In genomic region chr9:50725921-50726590, GRCm38 (mm10) we compare ENCODE assay signal across 9 mouse cellular contexts. TPM values are rescaled to one million over a fixed set of nuclear protein-coding genes. Genes with fewer than 3 reads are reported as not detected.
A peak's percentile ranks its signal among the peaks of the same experiment; 100 is the strongest.
DNase-seq lines count a peak whose midpoint lies in the region; ATAC-seq lines count a peak whose summit lies in the region.
"Had no signal": no experiment of that assay in that cellular context is flagged by ENCODE, and none has a peak within 500 bp of the region (broad histone marks: within the 10 kb centered on the region; RNA-seq: fewer than 3 reads in every experiment).

No protein-coding gene starts in this region.

- no peak for DNase-seq in heart, adult 11 months
- DNase-seq in cerebellum, postnatal 36 days = peak; percentile 45 to 59
- no peak for DNase-seq in kidney, postnatal 4 days
- DNase-seq in gastrocnemius, postnatal 36 days = no peak
- DNase-seq: adrenal gland, adult 8-10 months had no signal

- no peaks in the 10 kb centered on the region for H3K27me3 ChIP-seq in heart, embryonic 11.5 days (ENCODE audit: control insufficient read depth, insufficient read depth, low read length)
- H3K27me3 ChIP-seq in heart, embryonic 16.5 days (ENCODE audit: control insufficient read depth, insufficient read depth, low read length) = no peaks in the 10 kb centered on the region
- H3K27me3 ChIP-seq in midbrain, embryonic 13.5 days = no peaks in the 10 kb centered on the region
- H3K27me3 ChIP-seq in intestine, embryonic 15.5 days (replicated peaks) = no peaks in the 10 kb centered on the region

- 47% methylated on average over 8 of the region's 8 CpGs for WGBS in heart, embryonic 11.5 days (ENCODE audit: insufficient replicate concordance)
- WGBS in heart, embryonic 16.5 days = 41% methylated on average over 8 of the region's 8 CpGs
- WGBS in midbrain, embryonic 13.5 days = 30% methylated on average over 8 of the region's 8 CpGs
- 65% methylated on average over 8 of the region's 8 CpGs for WGBS in intestine, embryonic 15.5 days

- H3K9ac ChIP-seq in heart, embryonic 11.5 days (ENCODE audit: low read depth, low read length) = no peak overlapping the region
- H3K9ac ChIP-seq in heart, embryonic 16.5 days (ENCODE audit: low read length) = peak overlapping the region; percentile 45
- peak overlapping the region; percentile 76 for H3K9ac ChIP-seq in midbrain, embryonic 13.5 days (replicated peaks)
- no peak overlapping the region for H3K9ac ChIP-seq in intestine, embryonic 15.5 days

- peak overlapping the region; percentile 96 for H3K4me2 ChIP-seq in heart, embryonic 11.5 days
- H3K4me2 ChIP-seq in heart, embryonic 16.5 days (ENCODE audit: low read depth, low read length) = peak overlapping the region; percentile 92
- peak overlapping the region; percentile 67 for H3K4me2 ChIP-seq in midbrain, embryonic 13.5 days (replicated peaks)
- H3K4me2 ChIP-seq in intestine, embryonic 15.5 days (replicated peaks) = no peak overlapping the region

- no peaks in the 10 kb centered on the region for H3K9me3 ChIP-seq in heart, embryonic 11.5 days (replicated peaks; ENCODE audit: control insufficient read depth, low read length)
- H3K9me3 ChIP-seq in heart, embryonic 16.5 days (replicated peaks; ENCODE audit: control insufficient read depth, low read length) = no peaks in the 10 kb centered on the region
- H3K9me3 ChIP-seq in midbrain, embryonic 13.5 days = no peaks in the 10 kb centered on the region
- no peaks in the 10 kb centered on the region for H3K9me3 ChIP-seq in intestine, embryonic 15.5 days

- peaks cover 22% of the 10 kb centered on the region for H3K4me1 ChIP-seq in heart, embryonic 11.5 days (ENCODE audit: control insufficient read depth, insufficient read depth, low read length)
- H3K4me1 ChIP-seq in heart, embryonic 16.5 days (ENCODE audit: control insufficient read depth, insufficient read depth, low read length) = peaks cover 48% of the 10 kb centered on the region
- H3K4me1 ChIP-seq in midbrain, embryonic 13.5 days (replicated peaks) = peaks cover 61% of the 10 kb centered on the region
- peaks cover 8% of the 10 kb centered on the region for H3K4me1 ChIP-seq in intestine, embryonic 15.5 days (replicated peaks)

- no peak for ATAC-seq in heart, embryonic 11.5 days (replicated peaks; ENCODE audit: insufficient number of reproducible peaks, low FRiP score, low TSS enrichment)
- no peak for ATAC-seq in heart, embryonic 16.5 days (replicated peaks; ENCODE audit: extremely low read depth, insufficient read depth, low FRiP score)
- ATAC-seq in midbrain, embryonic 13.5 days = no peak
- ATAC-seq in intestine, embryonic 15.5 days = no peak

- H3K4me3 ChIP-seq in heart, embryonic 11.5 days (ENCODE audit: low read depth, low read length) = no peak overlapping the region
- H3K4me3 ChIP-seq in heart, embryonic 16.5 days (ENCODE audit: low read length) = peak overlapping the region; percentile 19
- H3K4me3 ChIP-seq in midbrain, embryonic 13.5 days (replicated peaks) = peak overlapping the region; percentile 57
- no peak overlapping the region for H3K4me3 ChIP-seq in intestine, embryonic 15.5 days (replicated peaks)

- intact Hi-C loops in gastrocnemius, postnatal 36 days (cut with DNase I) = no loop called here

- no peaks in the 10 kb centered on the region for H3K36me3 ChIP-seq in heart, embryonic 11.5 days (ENCODE audit: control insufficient read depth, insufficient read depth, low read length)
- no peaks in the 10 kb centered on the region for H3K36me3 ChIP-seq in heart, embryonic 16.5 days (ENCODE audit: control insufficient read depth, insufficient read depth)
- H3K36me3 ChIP-seq in midbrain, embryonic 13.5 days = no peaks in the 10 kb centered on the region
- no peaks in the 10 kb centered on the region for H3K36me3 ChIP-seq in intestine, embryonic 15.5 days

- H3K27ac ChIP-seq in heart, embryonic 11.5 days (ENCODE audit: low read depth, low read length) = 0 out of 2 replicates have a peak overlapping the region, but pooled peaks have one; percentile 4
- peak overlapping the region; percentile 84 for H3K27ac ChIP-seq in heart, embryonic 16.5 days (ENCODE audit: low read length)
- peak overlapping the region; percentile 83 for H3K27ac ChIP-seq in midbrain, embryonic 13.5 days
- H3K27ac ChIP-seq in intestine, embryonic 15.5 days = no peak overlapping the region

RNA-seq across cellular contexts. Expression of gene Dixdc1, which starts 13.3 kb away (rescaled TPM):
- polyA plus RNA-seq in heart, embryonic 11.5 days (2014; fragmentation: Nextera tagmentation; extraction: Ambion mirVana) = 7.3 and 7.5 TPM in 2 replicates
- 8.6 and 10.3 TPM in 2 replicates for polyA plus RNA-seq in heart, embryonic 16.5 days (2015; fragmentation: Nextera tagmentation; extraction: Ambion mirVana)
- polyA plus RNA-seq in midbrain, embryonic 13.5 days (2015; fragmentation: Nextera tagmentation; extraction: Ambion mirVana) = 33.4 and 36.6 TPM in 2 replicates
- polyA plus RNA-seq in intestine, embryonic 15.5 days (2015; fragmentation: Nextera tagmentation; extraction: Ambion mirVana) = 6.1 and 6.8 TPM in 2 replicates
- total RNA-seq in gastrocnemius, postnatal 36 days (2021) = 1 to 10 TPM; 1.4 to 3.5 TPM

RNA-seq across cellular contexts. Expression of gene 2310030G06Rik, which starts 20.3 kb away (rescaled TPM):
- 7.7 and 9.4 TPM in 2 replicates for polyA plus RNA-seq in heart, embryonic 11.5 days (2014; fragmentation: Nextera tagmentation; extraction: Ambion mirVana)
- polyA plus RNA-seq in heart, embryonic 16.5 days (2015; fragmentation: Nextera tagmentation; extraction: Ambion mirVana) = 7.9 and 9.8 TPM in 2 replicates
- 0.50 and 1.1 TPM in 2 replicates for polyA plus RNA-seq in midbrain, embryonic 13.5 days (2015; fragmentation: Nextera tagmentation; extraction: Ambion mirVana)
- polyA plus RNA-seq in intestine, embryonic 15.5 days (2015; fragmentation: Nextera tagmentation; extraction: Ambion mirVana) = 15.9 and 18.7 TPM in 2 replicates
- total RNA-seq in gastrocnemius, postnatal 36 days (2021) = 1 to 10 TPM; 1.8 to 4.2 TPM

RNA-seq across cellular contexts. Expression of gene Cryab, which starts 25.1 kb away (rescaled TPM):
- polyA plus RNA-seq in heart, embryonic 11.5 days (2014; fragmentation: Nextera tagmentation; extraction: Ambion mirVana) = 841 and 878 TPM in 2 replicates
- 1,241 and 1,315 TPM in 2 replicates for polyA plus RNA-seq in heart, embryonic 16.5 days (2015; fragmentation: Nextera tagmentation; extraction: Ambion mirVana)
- polyA plus RNA-seq in midbrain, embryonic 13.5 days (2015; fragmentation: Nextera tagmentation; extraction: Ambion mirVana) = 3.5 and 4.0 TPM in 2 replicates
- polyA plus RNA-seq in intestine, embryonic 15.5 days (2015; fragmentation: Nextera tagmentation; extraction: Ambion mirVana) = 51.7 and 62.6 TPM in 2 replicates
- 1,000 to 10,000 TPM; 1,018 to 1,083 TPM for total RNA-seq in gastrocnemius, postnatal 36 days (2021)

RNA-seq across cellular contexts. Expression of gene Hspb2, which starts 26.1 kb away (rescaled TPM):
- polyA plus RNA-seq in heart, embryonic 11.5 days (2014; fragmentation: Nextera tagmentation; extraction: Ambion mirVana) = 319 and 338 TPM in 2 replicates
- 242 and 286 TPM in 2 replicates for polyA plus RNA-seq in heart, embryonic 16.5 days (2015; fragmentation: Nextera tagmentation; extraction: Ambion mirVana)
- 0.42 and 0.54 TPM in 2 replicates for polyA plus RNA-seq in midbrain, embryonic 13.5 days (2015; fragmentation: Nextera tagmentation; extraction: Ambion mirVana)
- 5.3 and 5.4 TPM in 2 replicates for polyA plus RNA-seq in intestine, embryonic 15.5 days (2015; fragmentation: Nextera tagmentation; extraction: Ambion mirVana)
- total RNA-seq in gastrocnemius, postnatal 36 days (2021) = 100 to 1,000 TPM; 118 to 134 TPM

RNA-seq across cellular contexts. Expression of gene Fdxacb1, which starts 42.0 kb away (rescaled TPM):
- polyA plus RNA-seq in heart, embryonic 11.5 days (2014; fragmentation: Nextera tagmentation; extraction: Ambion mirVana) = 9.8 and 9.9 TPM in 2 replicates
- 10.7 and 11.0 TPM in 2 replicates for polyA plus RNA-seq in heart, embryonic 16.5 days (2015; fragmentation: Nextera tagmentation; extraction: Ambion mirVana)
- 11.5 and 14.3 TPM in 2 replicates for polyA plus RNA-seq in midbrain, embryonic 13.5 days (2015; fragmentation: Nextera tagmentation; extraction: Ambion mirVana)
- 11.0 and 11.6 TPM in 2 replicates for polyA plus RNA-seq in intestine, embryonic 15.5 days (2015; fragmentation: Nextera tagmentation; extraction: Ambion mirVana)
- 1 to 10 TPM; 4.3 to 4.6 TPM for total RNA-seq in gastrocnemius, postnatal 36 days (2021)

Comparison
In these comparisons a context has a peak if more than half of its experiments do, and no peak if none do; other contexts are left out.
1. H3K4me3 ChIP-seq: peak in heart, embryonic 16.5 days (single experiment) and midbrain, embryonic 13.5 days (single experiment); none in heart, embryonic 11.5 days (single experiment) and intestine, embryonic 15.5 days (single experiment).
2. H3K9ac ChIP-seq: peak in heart, embryonic 16.5 days (single experiment) and midbrain, embryonic 13.5 days (single experiment); none in heart, embryonic 11.5 days (single experiment) and intestine, embryonic 15.5 days (single experiment).
3. DNase-seq: peak in cerebellum, postnatal 36 days (2 of 2); none in heart, adult 11 months (single experiment), kidney, postnatal 4 days (0 of 2) and gastrocnemius, postnatal 36 days (0 of 2).
4. RNA of gene Cryab, which starts 25.1 kb away (polyA plus RNA-seq): 1,241 to 1,315 TPM in heart, embryonic 16.5 days, 841 to 878 TPM in heart, embryonic 11.5 days and 51.7 to 62.6 TPM in intestine, embryonic 15.5 days; 3.5 to 4.0 TPM in midbrain, embryonic 13.5 days; every median in the first group is over 10 times any median in the second.